Mouse (Mus musculus) megakaryocyte, adult 5-6 weeks (primary cell): ENCODE data around the gene Abca13. TPM values are rescaled to one million over a fixed set of nuclear protein-coding genes. Genes with fewer than 3 reads are reported as not detected.
"Not testable (repeated sequence)": the region's sequence is repeated elsewhere in the genome, so short reads cannot be mapped to it uniquely, and the experiment has no call there.

Experiments
- ATAC-seq: 2 replicates; pipeline ENCODE4 v1.8.0; 2016; ENCODE audit warnings: mild to moderate bottlenecking, inconsistent platforms; ENCODE audit not compliant: poor library complexity, severe bottlenecking
- total RNA-seq, 2 experiments: library from RNA; stranded (forward) in 1 of 2; stranded (reverse) in 1 of 2; fragments of 153-499, 151-499 nt in 1 of 2; fragments of 221-1000, 200-1000 nt in 1 of 2; gene quantifications; 2 replicates each; pipeline versions ENCODE4 v1.2.3 to v1.2.4; 2015 to 2017

Gene Abca13
- total RNA-seq, 2 experiments from 2014 or later = 13.4 to 14.7 TPM

DNA sequence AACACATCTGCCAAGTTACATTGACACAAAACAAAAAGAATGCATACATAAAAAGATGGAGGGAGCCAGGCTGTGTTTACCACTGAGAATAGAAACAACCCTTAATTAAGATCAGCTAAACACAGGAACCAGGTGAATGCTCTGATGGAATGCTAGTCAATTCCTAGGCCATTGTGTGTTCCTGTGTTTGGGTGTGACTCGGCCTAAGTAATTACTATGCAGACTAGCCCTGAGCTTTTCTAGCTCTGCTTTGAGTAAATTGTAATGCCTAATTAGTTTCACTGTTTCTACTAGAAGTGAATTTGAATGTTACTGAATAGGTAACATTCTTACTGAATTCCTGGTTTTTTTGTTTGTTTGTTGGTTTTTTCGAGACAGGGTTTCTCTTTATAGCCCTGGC is 323.2 kb downstream of the Abca13 start:
- ATAC-seq = not testable (repeated sequence)

DNA sequence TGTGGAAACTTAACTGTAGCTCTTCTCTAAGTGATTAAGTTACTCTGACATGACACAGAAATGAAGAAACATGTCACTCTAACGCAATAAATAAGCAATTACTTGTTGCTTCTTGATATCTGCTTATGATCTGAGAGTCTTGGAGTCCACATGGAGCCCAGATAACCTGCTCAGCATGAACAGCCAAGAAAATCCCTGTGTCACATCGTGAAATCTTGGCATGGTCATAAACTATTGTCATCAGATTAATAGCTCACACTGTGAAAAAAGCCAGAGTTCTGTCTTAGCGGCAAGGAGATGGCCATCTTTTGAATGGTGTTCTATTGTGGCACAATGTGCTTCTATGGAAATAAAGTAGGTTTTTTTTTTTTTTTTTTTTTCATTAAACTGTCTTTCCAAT is 336.8 kb downstream of the Abca13 start:
- no peak for ATAC-seq

GRCm38 (mm10) chr11:9531715-9532114 is 340.0 kb downstream of the Abca13 start:
- ATAC-seq = peak; percentile 89

DNA sequence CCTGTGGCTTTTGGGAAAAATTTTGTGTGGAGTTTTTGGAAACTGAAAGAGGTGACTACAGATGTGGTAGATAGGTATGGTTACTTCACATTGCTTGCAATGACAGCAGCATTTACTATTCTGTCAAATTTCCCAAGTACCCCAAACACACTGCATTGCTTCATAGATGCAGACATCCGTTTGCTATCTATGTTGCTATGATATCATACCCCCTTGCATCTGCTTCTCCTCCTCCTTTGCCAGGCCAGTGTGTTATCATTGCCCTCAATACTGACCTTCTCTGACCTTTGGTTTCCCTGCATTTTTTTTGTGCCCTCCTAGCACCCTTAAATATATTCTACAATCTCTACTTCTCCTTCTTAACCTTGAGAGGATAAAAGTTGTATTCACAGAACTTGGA is 341.4 kb downstream of the Abca13 start:
- peak; percentile 22 for ATAC-seq

DNA sequence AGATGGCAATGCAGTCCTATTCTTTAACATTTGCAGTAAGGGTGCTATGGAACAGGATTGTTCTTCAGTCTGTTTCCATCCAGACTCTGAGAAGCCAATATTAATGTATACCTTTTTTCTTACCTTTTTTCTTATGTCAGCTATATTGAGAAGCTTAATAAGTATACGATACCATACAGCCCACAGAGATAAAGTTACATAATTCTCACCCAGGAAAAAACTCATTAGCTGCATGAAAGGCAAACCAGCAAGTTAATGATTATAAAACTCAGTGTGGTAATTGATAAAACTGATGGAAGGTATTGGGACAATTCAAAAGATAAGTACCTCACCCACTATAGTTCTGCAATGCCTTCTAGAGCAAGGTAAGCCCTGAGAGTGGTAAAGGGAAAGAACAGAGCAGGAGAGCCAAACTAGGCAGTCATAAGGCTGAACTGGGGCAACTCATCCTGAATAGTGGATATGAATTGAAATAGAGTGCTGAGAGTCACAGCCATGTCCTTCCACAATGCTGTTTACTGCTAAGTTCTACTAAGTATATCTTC is 342.0 kb downstream of the Abca13 start:
- ATAC-seq = no peak

GRCm38 (mm10) chr11:9536811-9537210 is 345.1 kb downstream of the Abca13 start:
- ATAC-seq = no peak

- ATAC-seq = no peak
These were observed 346.6 kb downstream of the Abca13 start for GRCm38 (mm10) chr11:9538328-9538727.

GRCm38 (mm10) chr11:9560026-9560425 is 368.3 kb downstream of the Abca13 start:
- ATAC-seq = no peak

- no peak for ATAC-seq
These were observed 376.6 kb downstream of the Abca13 start for GRCm38 (mm10) chr11:9568302-9568701.

DNA sequence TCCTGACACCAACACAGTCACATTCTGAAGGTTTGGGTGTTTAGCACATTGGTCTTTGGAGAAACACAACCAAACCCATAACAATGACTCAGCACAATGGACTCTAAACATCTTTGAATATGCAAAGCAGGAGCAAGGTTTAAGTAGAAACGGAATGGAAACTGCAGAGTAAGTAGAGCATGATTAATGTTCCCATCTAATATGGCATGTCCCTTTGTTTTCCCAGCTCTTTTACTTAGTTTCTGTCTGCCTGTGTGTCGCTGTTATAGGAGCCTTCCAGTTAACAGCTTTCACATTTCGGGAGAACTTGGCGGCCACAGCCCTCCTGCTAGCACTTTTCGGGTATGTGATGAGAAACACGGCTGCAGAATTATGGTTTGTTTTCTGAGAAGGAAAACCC is 378.6 kb downstream of the Abca13 start:
- no peak for ATAC-seq

DNA sequence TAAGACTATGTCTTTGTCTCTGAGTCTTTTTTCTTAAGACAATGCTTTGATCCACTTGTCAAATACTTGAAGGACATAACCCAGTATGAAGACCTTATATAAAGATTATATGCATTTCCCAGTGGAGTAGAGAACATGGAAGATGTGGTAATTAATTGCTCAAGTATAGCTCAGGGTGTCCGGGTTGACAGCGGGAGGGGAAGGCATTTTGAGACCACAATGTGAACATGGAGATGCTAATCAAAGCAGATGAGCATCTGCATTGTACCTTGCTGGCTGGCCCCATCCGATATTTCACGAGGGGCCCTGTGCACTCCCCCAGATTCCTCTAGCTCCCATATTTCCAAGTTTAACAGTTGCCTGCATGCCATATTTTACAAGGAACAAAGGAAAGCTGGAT is 383.2 kb downstream of the Abca13 start:
- ATAC-seq = no peak

DNA sequence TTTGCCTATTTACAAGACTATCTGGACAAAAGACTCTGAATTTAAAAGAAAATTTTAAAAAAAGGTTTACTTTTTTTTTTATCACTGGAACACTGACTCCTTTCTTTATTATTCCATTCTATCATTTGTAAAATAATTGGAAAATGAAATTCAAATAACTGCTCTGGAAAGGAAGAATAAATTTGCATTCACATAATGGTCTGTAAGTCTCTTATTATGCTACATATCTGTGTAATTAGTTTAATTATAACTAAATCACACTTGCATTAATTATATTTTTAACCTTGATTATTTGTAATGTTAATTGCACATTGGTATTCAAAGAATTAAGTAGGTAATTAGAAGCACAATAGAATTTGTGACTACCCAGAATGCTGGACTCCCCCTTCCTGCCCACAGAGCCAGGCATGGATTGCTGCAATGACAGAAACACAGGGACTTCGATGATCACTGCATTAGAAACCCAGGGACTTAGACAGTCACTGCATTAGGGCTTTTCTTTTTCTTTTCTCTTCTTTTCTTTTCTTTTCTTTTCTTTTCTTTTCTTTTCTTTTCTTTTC is 400.1 kb downstream of the Abca13 start:
- ATAC-seq = no peak

DNA sequence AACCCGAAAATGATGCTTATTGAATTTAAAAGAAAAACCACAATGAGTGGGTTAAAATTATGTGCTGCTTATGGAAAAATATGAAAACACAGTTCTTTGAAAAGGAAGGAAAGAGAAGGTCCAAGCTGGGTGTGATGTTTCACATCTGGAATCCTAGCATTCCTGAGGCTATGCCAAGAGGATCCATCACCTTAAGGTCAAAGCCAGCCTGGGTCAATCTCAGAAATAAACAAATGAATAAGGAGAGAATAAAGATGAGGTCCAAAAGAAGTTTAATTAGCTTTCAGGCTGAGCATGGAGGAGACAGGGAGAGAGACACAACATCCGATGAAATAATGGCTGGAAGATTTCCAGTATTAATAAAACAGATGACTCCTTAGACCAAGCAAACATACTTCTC is 405.6 kb downstream of the Abca13 start:
- no peak for ATAC-seq

DNA sequence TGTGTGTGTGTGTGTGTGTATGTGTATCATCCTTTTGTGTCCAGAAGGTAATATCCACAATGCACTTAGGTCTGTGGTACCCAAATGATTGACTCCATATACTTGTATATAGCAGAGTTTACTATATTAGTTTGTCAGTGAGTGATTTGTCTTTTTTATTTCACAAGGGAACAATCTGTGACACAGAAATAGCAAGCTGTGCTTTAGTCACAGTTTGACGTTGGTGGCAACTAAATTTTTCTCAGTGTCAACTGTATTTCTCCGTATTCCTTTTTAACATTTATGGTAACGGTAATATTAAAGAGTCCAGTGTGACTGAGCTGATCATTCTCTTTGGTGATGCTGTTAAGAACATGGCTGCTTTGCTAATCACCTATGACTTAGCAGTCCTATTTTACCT is 409.4 kb downstream of the Abca13 start:
- ATAC-seq = no peak

GRCm38 (mm10) chr11:9602137-9602536 is 410.4 kb downstream of the Abca13 start:
- ATAC-seq = peak; percentile 100

GRCm38 (mm10) chr11:9608249-9608648 is 416.5 kb downstream of the Abca13 start:
- no peak for ATAC-seq

DNA sequence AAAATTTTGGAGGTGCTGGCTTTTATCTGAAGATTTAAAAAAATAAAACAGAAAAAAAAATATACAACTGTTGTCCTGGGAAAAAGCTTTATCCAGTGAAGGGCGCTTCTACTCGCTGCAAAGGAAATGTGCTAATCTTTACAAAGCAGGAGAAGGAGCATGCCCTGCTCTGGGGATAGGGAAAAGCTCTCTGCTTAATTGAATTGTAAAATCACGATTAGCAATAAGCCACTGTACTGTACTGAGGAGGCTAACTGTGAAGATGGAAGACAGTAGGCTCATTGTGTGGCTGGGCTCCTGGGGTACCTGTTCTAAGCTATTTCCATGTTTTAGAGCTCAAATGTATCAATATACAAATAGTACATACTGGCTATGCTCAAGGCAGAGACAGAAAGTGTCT is 417.3 kb downstream of the Abca13 start:
- no peak for ATAC-seq

GRCm38 (mm10) chr11:9616133-9616532 is 424.4 kb downstream of the Abca13 start:
- peak; percentile 72 for ATAC-seq

DNA sequence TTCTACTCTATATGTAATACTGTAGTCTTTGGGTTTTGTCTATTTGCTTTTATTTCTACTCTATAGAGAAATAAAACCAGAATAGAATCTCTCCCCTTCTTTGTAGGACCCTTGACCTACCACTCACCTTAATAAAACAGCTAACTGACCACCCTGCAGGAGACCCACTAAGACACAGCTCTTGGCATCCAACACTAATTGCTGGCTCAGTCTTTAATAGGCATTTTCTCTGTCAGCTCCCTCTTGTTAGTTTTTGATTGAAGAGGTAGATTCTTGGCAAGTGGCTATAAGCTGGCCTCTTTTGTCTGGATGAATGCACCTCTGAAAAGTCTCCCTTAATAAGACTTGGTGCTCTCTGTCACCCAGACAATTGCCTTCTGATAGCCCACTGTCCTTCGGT is 424.9 kb downstream of the Abca13 start:
- no peak for ATAC-seq

DNA sequence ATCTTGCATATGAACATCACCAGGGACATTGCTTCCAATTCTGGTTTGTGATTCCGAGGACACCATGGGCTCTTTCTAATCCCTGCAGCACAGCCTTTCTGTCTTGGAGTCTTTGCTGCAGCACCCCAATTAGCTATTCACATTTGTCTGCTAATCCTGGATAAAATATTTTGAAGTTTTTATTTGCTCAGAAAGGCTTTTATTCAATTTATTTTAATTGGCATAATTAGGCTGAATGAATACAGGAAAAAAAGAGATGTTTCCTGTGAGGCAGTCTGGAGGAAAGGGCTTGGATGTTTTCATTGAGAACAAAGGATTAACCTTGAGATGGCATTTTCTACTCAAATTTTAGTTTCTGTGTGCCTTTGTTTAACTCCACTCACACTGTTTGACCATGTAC is 428.2 kb downstream of the Abca13 start:
- ATAC-seq = no peak

GRCm38 (mm10) chr11:9622888-9623287 is 431.1 kb downstream of the Abca13 start:
- ATAC-seq = peak; percentile 86

GRCm38 (mm10) chr11:9624753-9625152 is 433.0 kb downstream of the Abca13 start:
- ATAC-seq = peak; percentile 36

DNA sequence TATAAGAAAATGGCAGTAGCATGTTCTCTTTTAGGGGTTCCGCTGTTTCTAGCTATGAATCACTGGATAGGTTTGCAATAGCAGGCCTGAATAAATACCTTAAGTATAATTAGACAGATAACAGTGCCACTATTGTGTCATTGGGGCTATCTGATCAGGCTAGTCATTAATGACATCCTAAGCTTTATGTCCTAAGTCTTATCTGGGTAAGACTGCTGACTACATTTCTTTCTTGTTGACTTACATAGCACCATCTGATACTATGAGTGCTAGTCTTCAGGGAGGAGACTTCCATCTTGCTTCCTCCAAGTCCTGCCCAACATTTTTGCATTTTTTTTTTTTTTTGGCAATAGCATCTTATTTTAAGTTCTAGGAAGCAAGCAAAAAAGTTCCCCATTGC is 434.1 kb downstream of the Abca13 start:
- no peak for ATAC-seq
